Mouse (Mus musculus): Measurements from ENCODE around the gene Asrgl1. TPM values are rescaled to one million over a fixed set of nuclear protein-coding genes. Genes with fewer than 3 reads are reported as not detected.

Gene Asrgl1
- polyA plus RNA-seq, 1 experiment from 2014 or later: 25.3 TPM

GRCm38 (mm10) chr19:9071456-9072156, 63.8 kb downstream of the Asrgl1 start:
- Histone ChIP-seq H3K4me3 (ENCODE audit: low read depth, low read length) (no peak overlapping the region), H3K9ac (ENCODE audit: low read length) (no peak overlapping the region), H3K9me3 (ENCODE audit: control insufficient read depth, low read length) (no peaks in the 10 kb centered on the region), H3K27ac (ENCODE audit: low read depth, low read length) (no peak overlapping the region), H3K4me2 (ENCODE audit: low read depth, low read length, severe bottlenecking) (no peak overlapping the region), H3K36me3 (ENCODE audit: control insufficient read depth, insufficient read depth, low read length) (no peaks in the 10 kb centered on the region), H3K4me1 (replicated peaks; ENCODE audit: control insufficient read depth, insufficient read depth, low read length) (no peaks in the 10 kb centered on the region; the same call in 1 of the 2 replicates), H3K27me3 (ENCODE audit: control insufficient read depth, insufficient read depth, low read length) (no peaks in the 10 kb centered on the region)
- no peak for ATAC-seq (replicated peaks; ENCODE audit: low FRiP score)
- no peak for DNase-seq (ENCODE audit: low spot score)
- 72% methylated on average over 7 of the region's 7 CpGs for WGBS

- Histone ChIP-seq H3K36me3 (ENCODE audit: control insufficient read depth, insufficient read depth, low read length) (no peaks in the 10 kb centered on the region), H3K27me3 (ENCODE audit: control insufficient read depth, insufficient read depth, low read length) (no peaks in the 10 kb centered on the region), H3K4me2 (ENCODE audit: low read depth, low read length, severe bottlenecking) (no peak overlapping the region), H3K9ac (ENCODE audit: low read length) (no peak overlapping the region), H3K9me3 (ENCODE audit: control insufficient read depth, low read length) (no peaks in the 10 kb centered on the region), H3K4me1 (replicated peaks; ENCODE audit: control insufficient read depth, insufficient read depth, low read length) (peaks cover 3% of the 10 kb centered on the region; the same call in 1 of the 2 replicates), H3K27ac (ENCODE audit: low read depth, low read length) (no peak overlapping the region), H3K4me3 (ENCODE audit: low read depth, low read length) (no peak overlapping the region)
- 88% methylated on average over 2 of the region's 2 CpGs for WGBS
- DNase-seq (ENCODE audit: low spot score) (no peak), ATAC-seq (replicated peaks; ENCODE audit: low FRiP score) (no peak)
Measured at GRCm38 (mm10) chr19:9070316-9070715, 65.1 kb downstream of the Asrgl1 start.

- no peak overlapping the region for H3K9ac ChIP-seq (ENCODE audit: low read length)
- no peaks in the 10 kb centered on the region for H3K36me3 ChIP-seq (ENCODE audit: control insufficient read depth, insufficient read depth, low read length)
- no peak for ATAC-seq (replicated peaks; ENCODE audit: low FRiP score)
- no peaks in the 10 kb centered on the region for H3K9me3 ChIP-seq (ENCODE audit: control insufficient read depth, low read length)
- H3K27me3 ChIP-seq (ENCODE audit: control insufficient read depth, insufficient read depth, low read length): no peaks in the 10 kb centered on the region
- no peak overlapping the region for H3K27ac ChIP-seq (ENCODE audit: low read depth, low read length)
- no peak overlapping the region for H3K4me3 ChIP-seq (ENCODE audit: low read depth, low read length)
- no peak for DNase-seq (ENCODE audit: low spot score)
- 82% methylated on average over 8 of the region's 8 CpGs for WGBS
- peaks cover 3% of the 10 kb centered on the region; the same call in 1 of the 2 replicates for H3K4me1 ChIP-seq (replicated peaks; ENCODE audit: control insufficient read depth, insufficient read depth, low read length)
- H3K4me2 ChIP-seq (ENCODE audit: low read depth, low read length, severe bottlenecking): no peak overlapping the region
Measured at GRCm38 (mm10) chr19:9069687-9070307, 65.6 kb downstream of the Asrgl1 start.

GRCm38 (mm10) chr19:9067292-9067691, 68.1 kb downstream of the Asrgl1 start:
- no peak for DNase-seq (ENCODE audit: low spot score)
- Histone ChIP-seq H3K27ac (ENCODE audit: low read depth, low read length) (no peak overlapping the region), H3K27me3 (ENCODE audit: control insufficient read depth, insufficient read depth, low read length) (no peaks in the 10 kb centered on the region), H3K9ac (ENCODE audit: low read length) (no peak overlapping the region), H3K9me3 (ENCODE audit: control insufficient read depth, low read length) (no peaks in the 10 kb centered on the region), H3K4me3 (ENCODE audit: low read depth, low read length) (no peak overlapping the region), H3K36me3 (ENCODE audit: control insufficient read depth, insufficient read depth, low read length) (no peaks in the 10 kb centered on the region), H3K4me1 (replicated peaks; ENCODE audit: control insufficient read depth, insufficient read depth, low read length) (peaks cover 3% of the 10 kb centered on the region; the same call in 1 of the 2 replicates), H3K4me2 (ENCODE audit: low read depth, low read length, severe bottlenecking) (no peak overlapping the region)
- 79% methylated on average over 5 of the region's 5 CpGs for WGBS
- ATAC-seq (replicated peaks; ENCODE audit: low FRiP score): no peak

- no peak overlapping the region for H3K4me2 ChIP-seq (ENCODE audit: low read depth, low read length, severe bottlenecking)
- no peak for ATAC-seq (replicated peaks; ENCODE audit: low FRiP score)
- H3K27me3 ChIP-seq (ENCODE audit: control insufficient read depth, insufficient read depth, low read length): no peaks in the 10 kb centered on the region
- WGBS: 77% methylated on average over 9 of the region's 9 CpGs
- no peak overlapping the region for H3K9ac ChIP-seq (ENCODE audit: low read length)
- no peaks in the 10 kb centered on the region for H3K9me3 ChIP-seq (ENCODE audit: control insufficient read depth, low read length)
- no peak for DNase-seq (ENCODE audit: low spot score)
- H3K4me1 ChIP-seq (replicated peaks; ENCODE audit: control insufficient read depth, insufficient read depth, low read length): peaks cover 3% of the 10 kb centered on the region; the same call in 1 of the 2 replicates
- no peak overlapping the region for H3K4me3 ChIP-seq (ENCODE audit: low read depth, low read length)
- no peaks in the 10 kb centered on the region for H3K36me3 ChIP-seq (ENCODE audit: control insufficient read depth, insufficient read depth, low read length)
- no peak overlapping the region for H3K27ac ChIP-seq (ENCODE audit: low read depth, low read length)
Measured at GRCm38 (mm10) chr19:9065621-9066561, 69.5 kb downstream of the Asrgl1 start.

- Histone ChIP-seq H3K27ac (ENCODE audit: low read depth, low read length) (no peak overlapping the region), H3K36me3 (ENCODE audit: control insufficient read depth, insufficient read depth, low read length) (no peaks in the 10 kb centered on the region), H3K9ac (ENCODE audit: low read length) (no peak overlapping the region), H3K27me3 (ENCODE audit: control insufficient read depth, insufficient read depth, low read length) (no peaks in the 10 kb centered on the region), H3K4me1 (replicated peaks; ENCODE audit: control insufficient read depth, insufficient read depth, low read length) (peaks cover 3% of the 10 kb centered on the region; the same call in 1 of the 2 replicates), H3K4me2 (ENCODE audit: low read depth, low read length, severe bottlenecking) (no peak overlapping the region), H3K9me3 (ENCODE audit: control insufficient read depth, low read length) (no peaks in the 10 kb centered on the region), H3K4me3 (ENCODE audit: low read depth, low read length) (no peak overlapping the region)
- DNase-seq (ENCODE audit: low spot score): no peak
- 91% methylated on average over 3 of the region's 3 CpGs for WGBS
- no peak for ATAC-seq (replicated peaks; ENCODE audit: low FRiP score)
Measured at GRCm38 (mm10) chr19:9063831-9064230, 71.6 kb downstream of the Asrgl1 start.

- no peak overlapping the region for H3K4me3 ChIP-seq (ENCODE audit: low read depth, low read length)
- WGBS: 84% methylated on average over 2 of the region's 2 CpGs
- ATAC-seq (replicated peaks; ENCODE audit: low FRiP score) (no peak), DNase-seq (ENCODE audit: low spot score) (no peak)
- no peaks in the 10 kb centered on the region for H3K9me3 ChIP-seq (ENCODE audit: control insufficient read depth, low read length)
- no peak overlapping the region for H3K9ac ChIP-seq (ENCODE audit: low read length)
- H3K4me1 ChIP-seq (replicated peaks; ENCODE audit: control insufficient read depth, insufficient read depth, low read length): peaks cover 3% of the 10 kb centered on the region; the same call in 1 of the 2 replicates
- H3K4me2 ChIP-seq (ENCODE audit: low read depth, low read length, severe bottlenecking): no peak overlapping the region
- no peaks in the 10 kb centered on the region for H3K27me3 ChIP-seq (ENCODE audit: control insufficient read depth, insufficient read depth, low read length)
- H3K36me3 ChIP-seq (ENCODE audit: control insufficient read depth, insufficient read depth, low read length): no peaks in the 10 kb centered on the region
- H3K27ac ChIP-seq (ENCODE audit: low read depth, low read length): no peak overlapping the region
Measured at GRCm38 (mm10) chr19:9062822-9063221, 72.6 kb downstream of the Asrgl1 start.

- H3K4me1 ChIP-seq (replicated peaks; ENCODE audit: control insufficient read depth, insufficient read depth, low read length): peaks cover 1% of the 10 kb centered on the region; the same call in 1 of the 2 replicates
- H3K9me3 ChIP-seq (ENCODE audit: control insufficient read depth, low read length): no peaks in the 10 kb centered on the region
- WGBS: 89% methylated on average over 8 of the region's 8 CpGs
- ATAC-seq (replicated peaks; ENCODE audit: low FRiP score) (no peak), DNase-seq (ENCODE audit: low spot score) (no peak)
- no peak overlapping the region for H3K4me3 ChIP-seq (ENCODE audit: low read depth, low read length)
- no peaks in the 10 kb centered on the region for H3K36me3 ChIP-seq (ENCODE audit: control insufficient read depth, insufficient read depth, low read length)
- no peak overlapping the region for H3K27ac ChIP-seq (ENCODE audit: low read depth, low read length)
- H3K4me2 ChIP-seq (ENCODE audit: low read depth, low read length, severe bottlenecking): no peak overlapping the region
- H3K27me3 ChIP-seq (ENCODE audit: control insufficient read depth, insufficient read depth, low read length): no peaks in the 10 kb centered on the region
- H3K9ac ChIP-seq (ENCODE audit: low read length): no peak overlapping the region
Measured at GRCm38 (mm10) chr19:9061221-9061893, 74.1 kb downstream of the Asrgl1 start.

Measured in forebrain, embryonic 11.5 days (tissue).